Mouse (Mus musculus) heart, adult 2 months (tissue): ENCODE measurements around the gene Parp2. TPM values are rescaled to one million over a fixed set of nuclear protein-coding genes. Genes with fewer than 3 reads are reported as not detected.

Experiments
- DNase-seq, 2 experiments: peaks; one replicate each; pipeline ENCODE4 v3.0.0; 2021
- H3K27ac ChIP-seq: fragments of 200-600 bp; 2 replicates; pipeline ENCODE4 v1.8.1; 2022
- H3K27me3 ChIP-seq: fragments of 200-500 bp; 2 replicates; pipeline ENCODE4 v1.6.1; 2012; ENCODE audit warnings: mild to moderate bottlenecking, low read length, inconsistent platforms, mixed read lengths; ENCODE audit not compliant: control insufficient read depth, insufficient read depth
- H3K36me3 ChIP-seq: fragments of 200-500 bp; 2 replicates; pipeline ENCODE4 v1.6.1; 2012; ENCODE audit warnings: low read length, inconsistent platforms; ENCODE audit not compliant: control insufficient read depth, insufficient read depth
- H3K4me1 ChIP-seq: fragments of 200-500 bp; 2 replicates; pipeline ENCODE4 v1.6.1; 2011; ENCODE audit warnings: low read length; ENCODE audit not compliant: control insufficient read depth, insufficient read depth
- H3K4me3 ChIP-seq: fragments of 200-600 bp; 2 replicates; pipeline ENCODE4 v1.8.1; 2022
- H3K79me2 ChIP-seq: fragments of 200-500 bp; replicated peaks from 2 replicates; pipeline ENCODE4 v1.6.1; 2012; ENCODE audit warnings: mild to moderate bottlenecking, inconsistent platforms, low read length, moderate library complexity, mixed read lengths; ENCODE audit not compliant: control insufficient read depth, insufficient read depth
- H3K9ac ChIP-seq: fragments of 200-500 bp; 2 replicates; pipeline ENCODE4 v1.6.1; 2012; ENCODE audit warnings: low read depth, mild to moderate bottlenecking, control low read depth, inconsistent platforms, low read length, mixed read lengths
- CTCF ChIP-seq: fragments of 200-600 bp; IDR thresholded peaks from 2 replicates; pipeline ENCODE4 v1.8.1; 2022; ENCODE audit warnings: antibody characterized with exemption, mild to moderate bottlenecking, moderate library complexity
- EP300 ChIP-seq: fragments of 200-500 bp; IDR thresholded peaks from 2 replicates; pipeline ENCODE4 v1.6.1; 2011; ENCODE audit warnings: low read depth, low read length, control low read depth; ENCODE audit not compliant: insufficient read depth
- POLR2A ChIP-seq: fragments of 200-500 bp; IDR thresholded peaks from 2 replicates; pipeline ENCODE4 v1.6.1; 2011; ENCODE audit warnings: mild to moderate bottlenecking, low read depth, low read length, control low read depth; ENCODE audit not compliant: insufficient read depth
- WGBS: fragments of 180-500 bp; shearing (Covaris S2); methylation state at CpG from one replicate; pipeline ENCODE4 v1.1.7; 2018; 5-methylcytosine and 5-hydroxymethylcytosine counted together
- intact Hi-C: fragments of 180-260 bp; cut with DNase I; formaldehyde crosslinking; loops from one replicate; pipeline ENCODE4 v1.15.1; 2025
- polyA plus RNA-seq: library from polyadenylated mRNA; depleted of rRNA; stranded (reverse); fragments of >200 nt; gene quantifications from 2 replicates; pipeline ENCODE4 v1.2.3, GENCODE M21; 2012
- total RNA-seq, 2 experiments: library from RNA; stranded (reverse); gene quantifications; 2 replicates each; pipeline ENCODE4 v1.2.3; 2021

Gene Parp2
- total and polyA plus RNA-seq, 3 experiments: 12.5 to 15.6 (median 14.7) TPM

DNA sequence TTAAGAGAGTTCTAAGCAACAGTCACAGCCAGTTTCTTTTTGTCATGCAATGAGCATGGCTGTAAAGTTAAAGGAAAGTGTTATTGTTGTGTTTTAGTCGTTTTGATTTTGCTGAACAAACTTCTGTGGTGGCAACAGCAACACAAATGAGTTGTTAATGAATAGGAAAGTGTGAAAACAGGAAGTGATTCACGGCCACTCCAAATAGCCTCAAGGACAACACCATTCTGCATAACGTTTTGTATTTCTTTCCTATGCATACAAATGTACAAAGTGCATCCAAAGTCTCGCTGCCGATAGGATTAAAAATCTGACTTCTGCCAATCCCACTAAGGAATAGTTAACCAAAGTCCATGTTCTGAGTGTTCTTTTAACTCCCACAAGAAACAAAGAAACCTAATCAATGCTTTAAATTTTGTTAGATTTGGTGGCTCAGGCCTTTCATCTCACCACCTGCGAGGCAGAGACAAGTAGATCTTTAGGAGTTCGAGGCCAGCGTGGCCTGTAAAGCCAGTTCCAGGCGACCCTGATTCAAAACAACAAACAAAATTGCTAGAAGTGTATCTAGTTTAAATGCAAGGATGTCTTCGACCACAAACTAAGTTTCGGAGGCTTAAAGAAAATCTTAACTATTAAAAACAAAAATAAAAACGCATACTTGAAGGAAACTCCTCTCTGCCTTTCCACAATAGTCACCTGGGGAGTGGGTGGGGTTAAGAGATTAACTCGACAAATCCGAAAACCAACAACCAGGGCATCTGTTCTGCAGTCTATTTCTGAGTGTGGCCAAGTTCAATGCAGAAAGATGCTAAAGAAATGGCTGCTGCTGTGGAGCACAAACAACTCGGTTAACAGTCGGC lies 23.0 kb upstream of the Parp2 start:
- Histone ChIP-seq H3K36me3 (peaks cover 6% of the 10 kb centered on the region), H3K4me1 (peaks cover 3% of the 10 kb centered on the region), H3K27me3 (no peaks in the 10 kb centered on the region), H3K79me2 (peaks cover 6% of the 10 kb centered on the region), H3K9ac (peak overlapping the region; percentile 88), H3K27ac (peak overlapping the region; percentile 84), H3K4me3 (peak overlapping the region; percentile 74)
- no peak for DNase-seq
- 12% methylated on average over 16 of the region's 16 CpGs for WGBS
- TF ChIP-seq POLR2A (no peak), EP300 (no peak), CTCF (no peak)
- intact Hi-C loops: loop anchor here (1.0 kb wide), 1 partner anchor 23 kb away; the partner anchor contains the start of genes Ccnb1ip1 and Parp2

DNA sequence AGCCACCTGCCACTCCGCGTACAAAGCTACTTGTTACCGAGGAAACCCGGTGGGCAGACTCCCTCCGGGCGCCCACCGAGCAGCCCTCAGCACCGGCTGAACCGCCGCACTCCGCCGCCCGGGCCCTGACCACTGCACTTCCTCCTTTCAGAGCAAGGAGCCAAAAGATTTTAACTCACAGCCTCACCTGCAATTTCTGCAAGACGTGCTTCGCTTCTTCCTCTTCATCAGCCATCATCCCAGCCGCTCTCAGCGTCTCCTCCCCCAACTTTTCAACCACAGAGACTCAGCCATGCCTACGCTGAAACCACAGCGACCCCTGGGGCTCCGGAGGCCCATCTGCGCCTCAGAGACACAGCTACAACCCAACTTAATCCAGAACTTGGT lies 22.4 kb upstream of the Parp2 start, which contains the start of gene Ttc5:
Gene Ttc5, minus strand, starts transcription at position 269 of the 387 bp plus-strand sequence.
- H3K4me3 ChIP-seq: peak within 1 kb of the TSS; percentile 74
- WGBS: 0% methylated on average over 21 of the region's 21 CpGs

DNA sequence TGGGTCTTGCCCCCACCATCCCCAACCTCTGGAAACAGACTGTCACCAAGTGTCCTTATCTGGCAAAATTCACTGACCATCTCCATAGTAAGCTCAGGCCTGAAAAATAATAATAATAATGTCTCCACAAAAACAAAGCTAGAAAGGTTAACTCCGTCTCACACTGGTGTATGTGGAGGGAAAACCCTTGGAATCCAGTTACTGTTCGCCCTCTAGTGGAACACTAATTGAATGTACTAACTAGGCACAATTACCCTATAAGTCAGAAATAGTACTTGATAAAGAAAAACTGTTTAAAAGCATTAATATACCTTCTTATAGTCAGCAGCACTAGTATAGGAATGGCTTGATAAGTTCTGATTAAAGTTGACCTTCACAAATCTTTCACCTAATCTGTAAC lies 19.5 kb upstream of the Parp2 start:
- Histone ChIP-seq H3K27ac (no peak overlapping the region), H3K79me2 (no peaks in the 10 kb centered on the region), H3K4me3 (no peak overlapping the region), H3K36me3 (peaks cover 6% of the 10 kb centered on the region), H3K9ac (no peak overlapping the region), H3K27me3 (no peaks in the 10 kb centered on the region), H3K4me1 (peaks cover 3% of the 10 kb centered on the region)
- intact Hi-C loops: no loop called here
- WGBS: 9% methylated on average over 2 of the region's 2 CpGs
- no peak for DNase-seq
- TF ChIP-seq CTCF: peak; percentile 47
- TF ChIP-seq EP300: no peak
- no peak for TF ChIP-seq POLR2A

More for the DNA sequence above, 22.4 kb upstream of the Parp2 start, which contains the start of gene Ttc5:
- peaks cover 3% of the 10 kb centered on the region for H3K4me1 ChIP-seq
- DNase-seq: peak; percentile 89 to 95
- peak; percentile 73 for TF ChIP-seq POLR2A
- TF ChIP-seq CTCF: peak; percentile 98
- TF ChIP-seq EP300: peak; percentile 69; the same call in 1 of the 2 replicates
- peak within 1 kb of the TSS; percentile 84 for H3K27ac ChIP-seq
- H3K79me2 ChIP-seq: peaks cover 6% of the 10 kb centered on the region
- intact Hi-C loops: loop anchor here (1.0 kb wide), 1 partner anchor 22 kb away; the partner anchor contains the start of genes Ccnb1ip1 and Parp2
- H3K9ac ChIP-seq: peak within 1 kb of the TSS; percentile 88
- peaks cover 6% of the 10 kb centered on the region for H3K36me3 ChIP-seq
- H3K27me3 ChIP-seq: no peaks in the 10 kb centered on the region

DNA sequence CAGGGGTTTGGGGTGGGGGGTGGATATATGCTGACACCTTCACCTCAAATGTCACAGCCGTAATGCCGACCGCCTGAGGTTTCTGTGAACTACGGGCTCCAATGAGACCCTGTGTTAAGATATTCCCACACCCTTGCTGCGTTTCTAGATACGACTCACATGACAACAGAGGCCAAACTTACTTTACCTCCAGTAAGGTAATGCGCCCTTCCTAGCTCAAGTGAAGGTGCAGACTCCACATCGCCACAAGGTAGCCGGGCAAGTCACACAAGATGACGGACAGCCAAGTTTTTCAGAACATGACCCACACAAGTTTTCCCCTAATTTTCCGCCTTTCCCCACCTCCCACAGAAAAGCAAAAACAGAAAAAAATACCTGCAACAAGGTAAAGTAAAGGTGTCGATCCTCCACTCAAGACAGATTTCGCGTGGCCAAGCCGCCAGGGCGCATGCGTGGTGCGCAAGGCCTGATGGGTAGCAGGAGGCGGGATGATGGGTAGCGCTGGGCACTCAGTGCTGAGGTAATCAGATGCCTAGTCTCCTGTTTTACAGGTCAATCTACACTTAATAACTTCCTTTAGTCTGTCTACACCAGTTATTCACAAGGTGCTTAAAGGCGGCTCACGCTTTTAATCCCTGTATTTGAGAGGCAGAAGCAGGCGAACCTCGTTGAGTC lies 12.2 kb upstream of the Parp2 start:
- no peaks in the 10 kb centered on the region for H3K27me3 ChIP-seq
- H3K9ac ChIP-seq: no peak overlapping the region
- WGBS: 91% methylated on average over 24 of the region's 24 CpGs
- H3K79me2 ChIP-seq: no peaks in the 10 kb centered on the region
- no peak for TF ChIP-seq EP300
- no peak for TF ChIP-seq CTCF
- no peak for TF ChIP-seq POLR2A
- DNase-seq: no peak
- no peak overlapping the region for H3K27ac ChIP-seq
- H3K4me3 ChIP-seq: no peak overlapping the region
- intact Hi-C loops: no loop called here
- no peaks in the 10 kb centered on the region for H3K4me1 ChIP-seq
- H3K36me3 ChIP-seq: no peaks in the 10 kb centered on the region

DNA sequence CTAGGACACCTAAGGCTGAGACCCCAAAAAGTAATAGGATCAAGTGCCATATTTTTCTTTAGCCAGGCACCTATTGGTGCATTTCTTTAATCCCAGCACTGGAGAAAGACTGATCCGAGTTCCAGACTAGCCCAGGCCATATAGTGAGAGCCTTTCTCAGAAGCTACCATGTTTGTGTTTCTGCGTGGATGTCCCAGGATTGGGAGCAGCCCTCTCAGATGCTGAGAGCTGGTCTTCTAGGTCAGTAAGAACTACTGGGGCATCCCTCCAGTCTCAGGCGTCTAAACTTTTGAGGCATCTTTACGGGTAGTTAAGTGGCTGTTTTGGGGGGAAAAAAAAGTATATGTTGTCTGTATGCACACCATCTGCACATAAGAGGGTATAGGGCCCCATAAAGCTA lies 11.7 kb upstream of the Parp2 start:
- no peaks in the 10 kb centered on the region for H3K4me1 ChIP-seq
- TF ChIP-seq EP300 (no peak), CTCF (no peak), POLR2A (no peak)
- no peak for DNase-seq
- no peak overlapping the region for H3K27ac ChIP-seq
- 83% methylated on average over 4 of the region's 4 CpGs for WGBS
- no peak overlapping the region for H3K9ac ChIP-seq
- no peak overlapping the region for H3K4me3 ChIP-seq
- no peaks in the 10 kb centered on the region for H3K79me2 ChIP-seq
- intact Hi-C loops: no loop called here
- no peaks in the 10 kb centered on the region for H3K27me3 ChIP-seq
- H3K36me3 ChIP-seq: no peaks in the 10 kb centered on the region
